Mouse (Mus musculus) lung, adult 2 months (tissue): ENCODE measurements around the gene Gm1673.

Experiments used
- CTCF ChIP-seq: fragments of 200-500 bp; IDR thresholded peaks from 2 replicates; pipeline ENCODE4 v1.5.1; 2011; ENCODE audit warnings: mild to moderate bottlenecking, low read length, control low read depth; ENCODE audit not compliant: insufficient read depth
- POLR2A ChIP-seq: fragments of 200-500 bp; IDR thresholded peaks from 2 replicates; pipeline ENCODE4 v1.6.1; 2011; ENCODE audit warnings: low read depth, mild to moderate bottlenecking, control low read depth, low read length, borderline replicate concordance; ENCODE audit errors: extremely low read depth

DNA sequence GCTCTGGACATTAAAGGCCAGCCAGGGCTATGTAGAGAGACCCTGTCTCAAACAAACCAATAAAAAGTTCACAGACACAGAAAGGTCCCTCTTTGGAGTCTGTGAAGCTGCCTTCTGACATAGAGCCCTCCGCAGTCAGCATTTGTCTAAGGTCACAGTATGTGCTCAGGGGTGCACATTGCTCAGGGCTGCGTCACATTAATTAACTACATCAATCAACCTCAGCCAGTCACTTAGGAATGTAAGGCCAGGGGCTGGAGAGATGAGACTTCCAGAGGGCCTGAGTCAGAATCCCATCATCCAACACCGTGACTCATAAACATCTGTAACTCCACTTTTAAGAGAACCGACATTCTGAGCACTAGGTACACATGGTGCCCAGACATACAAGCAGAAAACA, 27.4 kb upstream of the Gm1673 start:
- TF ChIP-seq CTCF (no peak), POLR2A (no peak)
